Mouse (Mus musculus) spleen, postnatal 36 days (tissue): Measurements from ENCODE around the gene Gm17660.
A peak's percentile ranks its signal among the peaks of the same experiment; 100 is the strongest.

Experiments
- DNase-seq, 2 experiments: peaks; one replicate each; pipeline ENCODE4 v3.0.0; 2022; ENCODE audit warnings: low spot score in 2 of 2, mixed read lengths in 1 of 2

Gene Gm17660

GRCm38 (mm10) chr5:104080736-104081135 is 3.3 kb upstream of the Gm17660 start:
- DNase-seq: no peak

GRCm38 (mm10) chr5:104076361-104076760 is 1.0 kb downstream of the Gm17660 start:
- no peak for DNase-seq

DNA sequence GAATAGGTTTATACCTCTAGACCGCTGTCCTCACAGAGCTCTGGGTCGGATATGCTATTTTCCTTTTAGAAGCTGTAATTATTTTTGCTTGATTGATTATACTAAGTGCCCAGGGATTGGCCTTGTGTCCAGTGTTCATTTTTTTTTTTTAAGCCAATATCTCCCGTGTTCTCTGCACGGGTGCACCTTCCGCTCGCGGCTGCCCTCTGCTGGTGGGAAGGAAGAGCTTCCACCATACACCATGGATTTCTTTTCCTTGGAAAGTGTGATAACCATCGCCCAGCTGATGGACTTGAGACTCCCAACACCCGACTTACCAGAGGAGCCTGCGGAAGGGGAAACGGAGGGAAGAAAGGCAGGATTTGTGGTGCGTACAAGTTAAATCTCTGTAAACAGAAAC is 3.0 kb downstream of the Gm17660 start:
- DNase-seq: peak in 1 of 2 experiments; percentile 28

DNA sequence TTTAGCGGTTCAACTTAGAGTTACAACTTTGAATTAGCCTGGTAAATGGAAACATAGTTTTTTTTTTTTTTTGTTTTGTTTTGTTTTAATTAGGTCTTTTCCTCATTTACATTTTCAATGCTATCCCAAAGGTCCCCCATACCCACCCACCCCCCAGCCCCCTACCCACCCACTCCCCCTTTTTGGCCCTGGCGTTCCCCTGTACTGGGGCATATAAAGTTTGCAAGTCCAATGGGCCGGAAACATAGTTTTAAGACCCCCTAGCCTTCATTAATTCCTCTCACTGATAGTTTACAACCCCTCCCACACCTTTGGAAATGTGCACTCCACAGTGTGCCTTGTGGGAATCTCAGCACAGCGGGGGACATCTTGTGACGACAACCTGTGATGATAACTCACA is 3.8 kb downstream of the Gm17660 start:
- no peak for DNase-seq

DNA sequence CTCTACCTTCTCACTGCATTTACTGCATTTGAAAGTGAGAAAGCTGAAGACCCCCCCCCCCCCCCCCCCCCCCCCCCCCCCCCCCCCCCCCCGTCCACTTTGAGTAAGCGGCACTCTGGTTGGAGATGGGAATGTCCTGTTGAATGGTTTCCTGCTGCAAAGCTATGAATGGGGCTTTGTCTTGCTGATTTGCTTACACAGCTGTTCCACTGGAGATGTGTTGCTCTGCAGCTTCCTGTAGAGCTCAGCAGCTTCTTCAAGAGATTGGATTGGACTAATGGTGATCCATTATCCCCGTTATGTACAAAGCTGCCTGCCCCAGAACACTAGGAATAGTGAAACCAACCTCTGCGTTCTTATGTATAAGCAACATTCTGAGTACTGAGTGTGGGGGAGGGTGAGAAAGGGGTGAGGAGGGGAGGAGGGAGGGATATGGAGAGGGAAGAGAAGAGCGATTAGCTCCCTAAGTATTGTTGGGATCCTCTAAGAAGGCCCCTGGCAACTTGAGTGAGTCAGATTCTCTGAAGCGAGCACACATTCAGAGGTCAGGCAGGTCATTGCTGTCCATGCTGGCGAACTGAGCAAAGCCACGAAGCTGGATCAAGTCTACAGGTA is 5.0 kb downstream of the Gm17660 start:
- DNase-seq: no peak

- DNase-seq: no peak
These were observed 6.4 kb downstream of the Gm17660 start for GRCm38 (mm10) chr5:104071048-104071447.

- no peak for DNase-seq
These were observed 8.7 kb downstream of the Gm17660 start for GRCm38 (mm10) chr5:104068751-104069150.

GRCm38 (mm10) chr5:104062773-104063551 is 14.4 kb downstream of the Gm17660 start:
- DNase-seq: no peak

DNA sequence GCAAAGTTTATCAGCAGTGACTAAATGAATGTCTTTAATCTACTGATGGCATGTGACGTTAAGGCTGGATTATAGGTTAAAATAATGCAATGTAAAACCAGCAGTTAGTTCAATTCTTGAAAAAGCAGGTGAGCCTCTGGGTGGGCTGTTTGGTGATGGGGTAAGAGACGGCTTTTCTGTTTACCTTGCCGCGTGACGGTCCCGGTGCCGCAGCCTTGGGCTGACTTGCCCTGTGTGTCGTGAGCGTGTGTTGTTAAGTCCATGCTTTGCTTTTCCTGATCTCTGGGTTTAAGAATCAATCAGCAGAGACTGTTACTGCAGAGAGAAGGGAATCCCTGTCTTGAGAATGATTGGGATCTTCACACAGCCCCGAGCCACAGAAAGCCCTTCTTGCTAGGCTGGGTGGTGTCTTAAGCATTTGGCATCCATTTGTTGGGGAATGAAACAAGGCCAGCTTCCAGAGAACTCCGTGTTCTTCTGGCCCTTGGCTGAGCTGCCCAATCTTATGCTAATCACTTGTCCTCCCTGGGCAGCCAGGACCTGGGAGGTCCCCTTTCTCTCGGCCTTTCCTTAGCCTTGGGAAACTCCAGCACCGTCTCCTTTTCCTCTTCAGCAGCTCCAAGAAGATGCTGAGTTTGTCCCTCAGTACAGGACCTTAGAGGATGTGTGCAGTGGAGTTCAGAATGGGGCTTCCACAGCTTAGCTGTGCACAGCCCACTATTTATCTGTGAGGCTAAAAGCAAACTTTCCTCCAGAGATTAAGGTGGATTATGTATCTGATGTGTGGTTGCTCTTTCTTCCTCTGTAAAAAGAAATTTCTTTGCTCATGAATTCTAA is 15.3 kb downstream of the Gm17660 start:
- DNase-seq: no peak

DNA sequence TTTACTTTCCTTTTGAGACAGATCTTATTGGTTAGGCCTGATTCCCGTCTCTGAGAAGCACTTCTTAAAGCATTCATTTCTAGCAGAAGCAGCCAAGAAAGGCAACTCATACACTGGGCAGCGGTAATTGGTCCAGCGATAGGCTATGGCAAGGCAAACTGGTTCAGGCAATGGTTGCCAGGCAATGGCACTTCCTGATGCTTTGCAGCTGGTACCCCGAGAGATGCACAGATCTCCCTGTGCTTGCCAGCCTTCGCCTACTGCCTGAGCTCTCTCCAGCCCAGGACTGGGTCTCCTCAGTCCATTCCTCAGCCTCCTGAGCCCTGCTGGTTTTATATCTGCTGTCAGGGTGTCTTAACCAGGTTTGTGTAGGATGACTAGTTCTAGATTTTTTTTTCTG is 17.0 kb downstream of the Gm17660 start:
- no peak for DNase-seq

DNA sequence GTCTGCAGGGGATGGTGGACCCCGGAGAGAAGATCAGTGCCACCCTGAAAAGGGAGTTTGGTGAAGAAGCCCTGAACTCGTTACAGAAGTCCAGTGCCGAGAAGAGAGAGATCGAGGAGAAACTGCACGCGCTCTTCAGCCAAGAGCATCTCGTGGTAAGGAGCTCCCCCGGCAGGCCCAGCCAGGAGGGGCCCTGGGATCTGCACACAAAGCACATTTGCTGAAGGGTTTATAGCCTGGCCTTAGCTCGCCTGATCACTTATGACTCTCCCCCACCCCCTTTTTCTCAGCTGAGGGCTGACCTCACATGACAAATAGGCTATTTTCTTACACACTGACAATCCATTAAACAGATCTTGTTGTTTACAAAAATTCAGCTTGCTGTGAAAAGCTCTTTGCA is 17.8 kb downstream of the Gm17660 start:
- no peak for DNase-seq

DNA sequence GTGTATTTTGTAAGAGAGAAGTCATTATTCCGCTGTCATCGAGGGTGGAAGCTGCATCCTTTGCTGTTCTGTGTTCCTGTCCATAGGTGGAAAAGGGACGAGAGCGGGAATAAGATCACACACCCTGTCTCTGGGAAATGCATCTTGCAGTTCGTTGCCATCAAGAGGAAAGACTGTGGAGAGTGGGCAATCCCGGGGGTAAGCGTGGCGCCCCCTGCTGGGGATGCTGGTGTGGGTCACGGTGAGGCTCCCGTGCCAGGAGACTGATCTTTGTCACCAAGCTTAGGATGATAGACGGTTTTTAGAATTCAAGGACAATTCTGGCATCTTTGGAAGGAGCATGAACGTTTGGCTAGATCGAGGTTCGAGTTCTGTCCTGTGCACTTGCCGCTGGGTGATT is 19.4 kb downstream of the Gm17660 start:
- peak; percentile 26 to 33 for DNase-seq

- DNase-seq: no peak
These were observed 21.1 kb downstream of the Gm17660 start for GRCm38 (mm10) chr5:104056295-104056694.

DNA sequence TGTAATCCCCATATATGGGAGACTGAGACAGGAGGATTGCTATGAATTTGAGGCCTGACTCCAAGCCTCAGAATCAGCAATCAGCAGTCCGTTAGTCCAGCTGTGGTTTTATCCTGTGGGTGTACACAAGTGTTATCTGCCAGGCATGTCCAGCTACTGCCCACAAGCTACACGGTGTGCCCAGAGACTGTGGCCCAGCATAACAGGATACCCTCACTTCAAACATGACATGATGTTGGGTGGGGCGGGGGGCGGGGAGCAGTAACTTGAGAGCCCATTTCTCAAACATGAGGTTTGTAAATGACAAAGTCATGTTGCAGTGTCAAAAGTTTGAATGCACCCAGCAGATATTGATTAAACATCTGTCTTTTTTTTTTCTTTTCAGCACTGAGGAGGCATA is 21.6 kb downstream of the Gm17660 start:
- no peak for DNase-seq

- peak in 1 of 2 experiments; percentile 15 for DNase-seq
These were observed 22.5 kb downstream of the Gm17660 start for GRCm38 (mm10) chr5:104054938-104055337.

DNA sequence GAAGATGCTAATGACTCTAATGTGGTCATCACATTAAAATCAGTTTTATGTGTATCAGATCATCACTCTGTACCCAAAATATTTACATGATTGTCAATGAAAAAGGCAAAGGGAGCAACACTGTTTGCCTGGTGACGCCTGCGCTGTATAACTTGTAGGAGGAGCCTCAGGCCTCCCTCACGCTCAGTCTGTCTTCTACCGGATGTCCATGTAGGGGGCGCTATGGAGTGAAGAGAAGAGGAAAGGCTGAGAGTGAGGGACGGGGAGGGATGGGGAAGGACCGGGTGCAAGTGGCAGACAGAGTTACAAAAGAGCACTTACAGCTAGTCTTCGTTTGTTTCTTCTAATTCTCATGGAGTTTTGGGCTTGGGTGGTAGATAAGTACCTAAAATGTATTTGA is 24.5 kb downstream of the Gm17660 start:
- peak in 1 of 2 experiments; percentile 43 for DNase-seq

GRCm38 (mm10) chr5:104048139-104048538 is 29.3 kb downstream of the Gm17660 start:
- no peak for DNase-seq

DNA sequence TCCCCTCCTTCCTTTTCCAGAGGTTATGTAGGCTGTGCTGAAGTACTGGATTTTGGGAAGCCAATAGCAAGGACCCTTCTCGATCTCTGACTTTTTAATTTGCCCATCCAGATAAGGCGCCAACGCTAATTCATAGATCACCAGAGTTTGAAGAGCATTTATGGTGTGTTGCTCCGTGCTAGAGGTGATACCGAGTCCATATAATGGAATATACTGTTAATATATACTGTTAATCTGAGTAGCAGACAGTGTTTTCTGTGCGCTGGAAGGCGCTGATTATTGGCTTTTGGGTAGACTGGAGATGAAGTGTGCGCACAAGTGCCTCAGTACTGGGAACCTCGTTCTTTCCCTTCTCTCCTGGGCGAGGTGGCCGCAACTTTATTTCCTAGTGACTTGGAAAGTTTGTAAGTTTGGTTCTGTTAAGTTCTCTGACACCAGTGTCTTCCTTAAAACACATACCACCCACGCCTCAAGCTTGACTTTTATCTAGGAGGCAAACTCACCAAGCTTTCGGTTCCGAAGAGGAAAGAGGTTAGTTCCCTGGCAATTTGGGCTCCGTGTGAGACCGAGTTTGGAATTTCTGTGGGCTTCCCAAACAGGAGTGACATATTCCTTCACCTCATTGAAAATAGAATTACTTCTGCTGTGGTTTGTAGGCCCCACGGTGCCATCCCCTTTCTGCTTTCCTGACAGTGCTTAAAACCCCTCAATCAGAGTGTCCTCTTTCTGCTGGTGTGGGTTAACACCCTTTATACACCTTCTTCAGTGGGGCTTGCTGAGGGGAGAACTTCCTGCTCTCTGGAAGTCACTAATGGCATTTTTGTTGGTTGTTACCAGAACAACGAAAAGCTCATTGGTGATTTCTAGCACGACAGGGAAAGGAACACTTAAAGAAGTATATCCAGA is 30.0 kb downstream of the Gm17660 start:
- peak in 1 of 2 experiments; percentile 9 for DNase-seq

- DNase-seq: peak; percentile 98 to 99
These were observed 30.9 kb downstream of the Gm17660 start, which contains the start of gene Nudt9 for GRCm38 (mm10) chr5:104046256-104047199. Gene Nudt9, plus strand, starts transcription at chr5:104046306.

DNA sequence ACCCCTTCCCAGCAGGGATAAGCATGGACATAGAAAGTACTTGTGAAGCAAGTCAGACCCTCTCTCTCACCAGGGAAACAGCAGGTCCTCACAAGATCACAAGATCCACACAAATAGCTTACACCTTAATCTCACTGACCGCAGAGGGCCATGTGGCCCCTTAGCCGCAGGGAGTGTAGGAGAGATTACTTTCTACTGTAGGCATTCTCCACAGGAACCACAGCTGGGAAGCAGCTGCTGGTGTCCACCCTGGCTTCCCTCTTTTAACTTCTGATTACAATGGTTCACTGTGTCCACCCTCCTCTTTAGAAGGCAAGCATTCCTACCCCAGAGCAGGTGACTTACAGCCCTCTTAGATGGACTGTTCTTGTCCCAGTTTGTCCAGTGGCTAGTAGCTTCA is 33.7 kb downstream of the Gm17660 start:
- no peak for DNase-seq
